Mouse (Mus musculus): Measurements from ENCODE around the gene Zfp13.
"Not testable (repeated sequence)": the region's sequence is repeated elsewhere in the genome, so short reads cannot be mapped to it uniquely, and the experiment has no call there.

Gene Zfp13

GRCm38 (mm10) chr17:23598582-23599552 lies at the start of gene Zfp13:
TSS of gene Zfp13 (minus strand) at chr17:23599487.
- peak; percentile 99 for DNase-seq (ENCODE audit: low read depth)

GRCm38 (mm10) chr17:23645894-23646293 lies 46.6 kb upstream of the Zfp13 start:
- no peak for DNase-seq (ENCODE audit: low read depth)

GRCm38 (mm10) chr17:23644613-23645495 lies 45.6 kb upstream of the Zfp13 start, which contains the start of gene Mmp25:
TSS of gene Mmp25 (minus strand) at chr17:23645277.
- DNase-seq (ENCODE audit: low read depth): no peak

GRCm38 (mm10) chr17:23631241-23631640 lies 32.0 kb upstream of the Zfp13 start:
- DNase-seq (ENCODE audit: low read depth): no peak

- peak; percentile 73 for DNase-seq (ENCODE audit: low read depth)
Measured at GRCm38 (mm10) chr17:23630195-23631020, 31.1 kb upstream of the Zfp13 start.

GRCm38 (mm10) chr17:23627813-23628212 lies 28.5 kb upstream of the Zfp13 start:
- DNase-seq (ENCODE audit: low read depth): no peak

- no peak for DNase-seq (ENCODE audit: low read depth)
Measured at GRCm38 (mm10) chr17:23620351-23620750, 21.1 kb upstream of the Zfp13 start.

GRCm38 (mm10) chr17:23617087-23617486 lies 17.8 kb upstream of the Zfp13 start:
- DNase-seq (ENCODE audit: low read depth): no peak

- peak; percentile 74 for DNase-seq (ENCODE audit: low read depth)
Measured at GRCm38 (mm10) chr17:23610361-23610800, 11.1 kb upstream of the Zfp13 start.

GRCm38 (mm10) chr17:23609612-23610011 lies 10.3 kb upstream of the Zfp13 start:
- DNase-seq (ENCODE audit: low read depth): no peak

- DNase-seq (ENCODE audit: low read depth): no peak
Measured at GRCm38 (mm10) chr17:23605220-23605619, 5.9 kb upstream of the Zfp13 start.

GRCm38 (mm10) chr17:23604394-23604793 lies 5.1 kb upstream of the Zfp13 start:
- no peak for DNase-seq (ENCODE audit: low read depth)

GRCm38 (mm10) chr17:23603542-23603941 lies 4.3 kb upstream of the Zfp13 start:
- peak; percentile 77 for DNase-seq (ENCODE audit: low read depth)

GRCm38 (mm10) chr17:23603077-23603476 lies 3.8 kb upstream of the Zfp13 start:
- DNase-seq (ENCODE audit: low read depth): no peak

GRCm38 (mm10) chr17:23601836-23602585 lies 2.7 kb upstream of the Zfp13 start:
- peak; percentile 59 for DNase-seq (ENCODE audit: low read depth)

GRCm38 (mm10) chr17:23600641-23601622 lies 1.6 kb upstream of the Zfp13 start, which contains the start of gene Zscan10:
TSS of gene Zscan10 (plus strand) at chr17:23600856.
- DNase-seq (ENCODE audit: low read depth): no peak

- peak; percentile 81 for DNase-seq (ENCODE audit: low read depth)
Measured at GRCm38 (mm10) chr17:23599605-23600063, 347 bp upstream of the Zfp13 start.

GRCm38 (mm10) chr17:23595139-23595538 lies 4.1 kb downstream of the Zfp13 start:
- DNase-seq (ENCODE audit: low read depth): not testable (repeated sequence)

- DNase-seq (ENCODE audit: low read depth): no peak
Measured at GRCm38 (mm10) chr17:23592926-23593300, 6.4 kb downstream of the Zfp13 start.
